Mouse (Mus musculus): ENCODE measurements around the gene Setdb1. TPM values are rescaled to one million over a fixed set of nuclear protein-coding genes. Genes with fewer than 3 reads are reported as not detected.

Setdb1 gene
- polyA plus RNA-seq, 1 experiment, result 11.5 TPM

- TF ChIP-seq USF1 (IDR thresholded peaks at IDR 0.05; ENCODE audit: low read depth) (no peak), POLR2AphosphoS2 (IDR thresholded peaks at IDR 0.05; ENCODE audit: insufficient read length, low read depth) (no peak), TCF3 (IDR thresholded peaks at IDR 0.05; ENCODE audit: insufficient read length, low read depth) (no peak), POLR2A (IDR thresholded peaks at IDR 0.05; ENCODE audit: insufficient read length, low read depth) (no peak), MYOG (IDR thresholded peaks at IDR 0.05; ENCODE audit: control insufficient read depth in 1 of 3, insufficient read depth in 1 of 3, insufficient read length in 2 of 3, low read depth in 2 of 3) (no peak), E2F4 (IDR thresholded peaks at IDR 0.05; ENCODE audit: insufficient read depth) (no peak)
- H3K79me2 ChIP-seq (ENCODE audit: control insufficient read depth, insufficient read depth), result no peaks in the 10 kb centered on the region
- H3K36me3 ChIP-seq (ENCODE audit: control insufficient read depth, insufficient read depth), result peaks cover 70% of the 10 kb centered on the region
- no peak overlapping the region for H3ac ChIP-seq (ENCODE audit: control insufficient read depth, insufficient read length)
- H3K4me2 ChIP-seq (ENCODE audit: low read depth), result no peak overlapping the region
- H3K4me3 ChIP-seq, result no peak overlapping the region
- H3K27me3 ChIP-seq (ENCODE audit: control insufficient read depth, insufficient read depth, insufficient read length), result no peaks in the 10 kb centered on the region
Observed at GRCm38 (mm10) chr3:95328803-95329404, 28.1 kb downstream of the Setdb1 start.

- H3K79me2 ChIP-seq (ENCODE audit: control insufficient read depth, insufficient read depth), result peaks cover 11% of the 10 kb centered on the region
- no peaks in the 10 kb centered on the region for H3K27me3 ChIP-seq (ENCODE audit: control insufficient read depth, insufficient read depth, insufficient read length)
- no peak for TF ChIP-seq MYOG (IDR thresholded peaks at IDR 0.05; ENCODE audit: control insufficient read depth in 1 of 3, insufficient read depth in 1 of 3, insufficient read length in 2 of 3, low read depth in 2 of 3)
- TF ChIP-seq MAX (IDR thresholded peaks at IDR 0.05; ENCODE audit: low read depth), result no peak
- no peak for TF ChIP-seq TCF12 (IDR thresholded peaks at IDR 0.05; ENCODE audit: insufficient read depth, poor library complexity, severe bottlenecking)
- TF ChIP-seq SRF (IDR thresholded peaks at IDR 0.05; ENCODE audit: control insufficient read depth, insufficient read length, low read depth), result no peak
- TF ChIP-seq POLR2AphosphoS2 (IDR thresholded peaks at IDR 0.05; ENCODE audit: insufficient read length, low read depth), result peak; percentile 13
- H3ac ChIP-seq (ENCODE audit: control insufficient read depth, insufficient read length), result no peak overlapping the region
- H3K4me3 ChIP-seq, result no peak overlapping the region
- peaks cover 87% of the 10 kb centered on the region for H3K36me3 ChIP-seq (ENCODE audit: control insufficient read depth, insufficient read depth)
- no peak overlapping the region for H3K4me2 ChIP-seq (ENCODE audit: low read depth)
Observed at GRCm38 (mm10) chr3:95324454-95325144, 32.4 kb downstream of the Setdb1 start.

- Histone ChIP-seq H3K79me2 (ENCODE audit: control insufficient read depth, insufficient read depth) (peaks cover 23% of the 10 kb centered on the region), H3K36me3 (ENCODE audit: control insufficient read depth, insufficient read depth) (peaks cover 80% of the 10 kb centered on the region), H3K27me3 (ENCODE audit: control insufficient read depth, insufficient read depth, insufficient read length) (no peaks in the 10 kb centered on the region), H3ac (ENCODE audit: control insufficient read depth, insufficient read length) (no peak overlapping the region), H3K4me3 (no peak overlapping the region), H3K4me2 (ENCODE audit: low read depth) (no peak overlapping the region)
- TF ChIP-seq TCF12 (IDR thresholded peaks at IDR 0.05; ENCODE audit: insufficient read depth, poor library complexity, severe bottlenecking), result no peak
- no peak for TF ChIP-seq MAX (IDR thresholded peaks at IDR 0.05; ENCODE audit: low read depth)
- no peak for TF ChIP-seq SRF (IDR thresholded peaks at IDR 0.05; ENCODE audit: control insufficient read depth, insufficient read length, low read depth)
- no peak for TF ChIP-seq POLR2A (IDR thresholded peaks at IDR 0.05; ENCODE audit: insufficient read length, low read depth)
- TF ChIP-seq USF1 (IDR thresholded peaks at IDR 0.05; ENCODE audit: low read depth), result no peak
- no peak for TF ChIP-seq TCF3 (IDR thresholded peaks at IDR 0.05; ENCODE audit: insufficient read length, low read depth)
Observed at GRCm38 (mm10) chr3:95323429-95323828, 33.6 kb downstream of the Setdb1 start.

GRCm38 (mm10) chr3:95319701-95320625, 37.0 kb downstream of the Setdb1 start:
- H3K79me2 ChIP-seq (ENCODE audit: control insufficient read depth, insufficient read depth), result peaks cover 52% of the 10 kb centered on the region
- no peak overlapping the region for H3K4me3 ChIP-seq
- peak; percentile 46 for TF ChIP-seq POLR2AphosphoS2 (IDR thresholded peaks at IDR 0.05; ENCODE audit: insufficient read length, low read depth)
- no peak for TF ChIP-seq TCF3 (IDR thresholded peaks at IDR 0.05; ENCODE audit: insufficient read length, low read depth)
- H3K27me3 ChIP-seq (ENCODE audit: control insufficient read depth, insufficient read depth, insufficient read length), result no peaks in the 10 kb centered on the region
- no peak overlapping the region for H3K4me2 ChIP-seq (ENCODE audit: low read depth)
- peaks cover 54% of the 10 kb centered on the region for H3K36me3 ChIP-seq (ENCODE audit: control insufficient read depth, insufficient read depth)
- H3ac ChIP-seq (ENCODE audit: control insufficient read depth, insufficient read length), result no peak overlapping the region

GRCm38 (mm10) chr3:95319110-95319509, 37.9 kb downstream of the Setdb1 start:
- H3ac ChIP-seq (ENCODE audit: control insufficient read depth, insufficient read length), result no peak overlapping the region
- H3K4me3 ChIP-seq, result no peak overlapping the region
- no peak for TF ChIP-seq REST (IDR thresholded peaks at IDR 0.05; ENCODE audit: insufficient read depth, insufficient read length)
- no peak for TF ChIP-seq TCF12 (IDR thresholded peaks at IDR 0.05; ENCODE audit: insufficient read depth, poor library complexity, severe bottlenecking)
- no peak for TF ChIP-seq MAX (IDR thresholded peaks at IDR 0.05; ENCODE audit: low read depth)
- TF ChIP-seq POLR2A (IDR thresholded peaks at IDR 0.05; ENCODE audit: insufficient read length, low read depth), result no peak
- H3K79me2 ChIP-seq (ENCODE audit: control insufficient read depth, insufficient read depth), result peaks cover 52% of the 10 kb centered on the region
- no peaks in the 10 kb centered on the region for H3K27me3 ChIP-seq (ENCODE audit: control insufficient read depth, insufficient read depth, insufficient read length)
- no peak overlapping the region for H3K4me2 ChIP-seq (ENCODE audit: low read depth)
- peaks cover 46% of the 10 kb centered on the region for H3K36me3 ChIP-seq (ENCODE audit: control insufficient read depth, insufficient read depth)

Data from myocyte (in vitro differentiated cells).